Mouse (Mus musculus) cerebellum, postnatal 10 days (tissue): ENCODE measurements around the gene Slc9a9.

ENCODE experiments used
- DNase-seq, 2 experiments: peaks; one replicate each; pipeline ENCODE4 v3.0.0; 2021; ENCODE audit warnings: mixed read lengths in 2 of 2

Slc9a9 gene

GRCm38 (mm10) chr9:95226986-95227385 is 557.3 kb downstream of the Slc9a9 start:
- DNase-seq = no peak

- DNase-seq = no peak
Measured at GRCm38 (mm10) chr9:95228123-95228522, 558.4 kb downstream of the Slc9a9 start.

GRCm38 (mm10) chr9:95229147-95229546 is 559.4 kb downstream of the Slc9a9 start:
- DNase-seq = peak; percentile 72 to 84

- peak; percentile 67 to 69 for DNase-seq
Measured at GRCm38 (mm10) chr9:95239900-95240299, 570.2 kb downstream of the Slc9a9 start.

- peak; percentile 71 to 72 for DNase-seq
Measured at GRCm38 (mm10) chr9:95242628-95243195, 573.0 kb downstream of the Slc9a9 start.

GRCm38 (mm10) chr9:95254162-95254561 is 584.5 kb downstream of the Slc9a9 start:
- no peak for DNase-seq

- no peak for DNase-seq
Measured at GRCm38 (mm10) chr9:95255844-95256243, 586.1 kb downstream of the Slc9a9 start.

- DNase-seq = no peak
Measured at GRCm38 (mm10) chr9:95256680-95257316, 587.1 kb downstream of the Slc9a9 start.

- DNase-seq = no peak
Measured at GRCm38 (mm10) chr9:95262851-95263250, 593.1 kb downstream of the Slc9a9 start.

- peak in 1 of 2 experiments; percentile 13 for DNase-seq
Measured at GRCm38 (mm10) chr9:95263867-95264509, 594.3 kb downstream of the Slc9a9 start.

GRCm38 (mm10) chr9:95266179-95266578 is 596.5 kb downstream of the Slc9a9 start:
- DNase-seq = no peak

- DNase-seq = no peak
Measured at GRCm38 (mm10) chr9:95266924-95267323, 597.2 kb downstream of the Slc9a9 start.

- DNase-seq = peak; percentile 40 to 41
Measured at GRCm38 (mm10) chr9:95279590-95280344, 610.1 kb downstream of the Slc9a9 start.
